Mouse (Mus musculus): ENCODE results near the gene Ccdc34.

DNA sequence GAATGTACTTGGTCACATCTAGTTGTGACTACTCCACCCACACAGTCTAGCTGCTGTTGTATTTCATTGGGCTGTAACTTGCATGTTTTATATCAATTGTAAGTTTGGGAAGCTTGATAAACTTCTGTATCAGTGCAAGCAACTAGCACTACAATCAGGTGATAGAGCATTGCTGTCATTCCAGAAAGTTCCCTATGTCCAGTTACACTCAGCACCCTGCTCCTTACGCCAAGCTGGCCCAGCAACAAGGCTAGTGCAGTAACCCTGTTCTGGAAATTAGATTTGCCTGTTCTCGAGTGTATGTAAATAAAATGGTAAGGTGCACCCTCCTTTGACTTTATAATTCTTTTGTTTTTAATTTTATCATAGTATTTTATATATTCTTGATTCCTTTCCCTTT lies 19.6 kb downstream of the Ccdc34 start:
- TF ChIP-seq HCFC1 (IDR thresholded peaks at IDR 0.05; ENCODE audit: borderline replicate concordance, insufficient read depth, low read length) (no peak), ZNF384 (IDR thresholded peaks at IDR 0.05; ENCODE audit: low read depth, low read length) (no peak), ZC3H11A (IDR thresholded peaks at IDR 0.05; ENCODE audit: borderline replicate concordance, low read depth, low read length) (no peak), MAFK (IDR thresholded peaks at IDR 0.05; ENCODE audit: insufficient read depth, low read depth, low read length) (no peak), CHD2 (IDR thresholded peaks at IDR 0.05; ENCODE audit: low read depth, low read length) (no peak)
